Mouse (Mus musculus): ENCODE data around the gene Rsrc1. TPM values are rescaled to one million over a fixed set of nuclear protein-coding genes. Genes with fewer than 3 reads are reported as not detected.
A peak's percentile ranks its signal among the peaks of the same experiment; 100 is the strongest.

Rsrc1 gene
- 10 to 100 TPM; 28.5 to 45.5 (median 35.2) TPM for total RNA-seq (2022)

GRCm38 (mm10) chr3:66981101-66981661 lies at the start of gene Rsrc1:
Gene Rsrc1 (plus strand): TSS chr3:66981390.
- DNase-seq: peak; percentile 59

- DNase-seq: no peak
Measured at GRCm38 (mm10) chr3:66939675-66940074, 41.5 kb upstream of the Rsrc1 start.

- no peak for DNase-seq
Measured at GRCm38 (mm10) chr3:66955126-66955525, 26.1 kb upstream of the Rsrc1 start.

GRCm38 (mm10) chr3:66959972-66960371 lies 21.2 kb upstream of the Rsrc1 start:
- no peak for DNase-seq

- no peak for DNase-seq
Measured at GRCm38 (mm10) chr3:66964884-66965283, 16.3 kb upstream of the Rsrc1 start.

- DNase-seq: no peak
Measured at GRCm38 (mm10) chr3:66967508-66967907, 13.7 kb upstream of the Rsrc1 start.

GRCm38 (mm10) chr3:66970261-66970660 lies 10.9 kb upstream of the Rsrc1 start:
- DNase-seq: no peak

- no peak for DNase-seq
Measured at GRCm38 (mm10) chr3:66970661-66971331, 10.4 kb upstream of the Rsrc1 start.

- no peak for DNase-seq
Measured at GRCm38 (mm10) chr3:66972191-66972950, 8.8 kb upstream of the Rsrc1 start.

- no peak for DNase-seq
Measured at GRCm38 (mm10) chr3:66973391-66973943, 7.7 kb upstream of the Rsrc1 start.

- no peak for DNase-seq
Measured at GRCm38 (mm10) chr3:66974501-66974900, 6.7 kb upstream of the Rsrc1 start.

- DNase-seq: no peak
Measured at GRCm38 (mm10) chr3:66976889-66977615, 4.1 kb upstream of the Rsrc1 start.

GRCm38 (mm10) chr3:66977811-66978456 lies 3.3 kb upstream of the Rsrc1 start:
- no peak for DNase-seq

- DNase-seq: no peak
Measured at GRCm38 (mm10) chr3:66978457-66979381, 2.5 kb upstream of the Rsrc1 start.

- no peak for DNase-seq
Measured at GRCm38 (mm10) chr3:66979491-66979890, 1.7 kb upstream of the Rsrc1 start.

- no peak for DNase-seq
Measured at GRCm38 (mm10) chr3:66980111-66980975, 847 bp upstream of the Rsrc1 start.

- DNase-seq: no peak
Measured at GRCm38 (mm10) chr3:66981706-66982105, 516 bp downstream of the Rsrc1 start, which contains the start of gene Shox2. Gene Shox2 (minus strand): TSS chr3:66981771.

- no peak for DNase-seq
Measured at GRCm38 (mm10) chr3:66982181-66982911, 1.2 kb downstream of the Rsrc1 start.

- DNase-seq: no peak
Measured at GRCm38 (mm10) chr3:66983481-66983880, 2.3 kb downstream of the Rsrc1 start.
